ENCODE assay signal across 8 mouse cellular contexts in genomic region chr11:20231128-20231878, GRCm38 (mm10). TPM values are rescaled to one million over a fixed set of nuclear protein-coding genes. Genes with fewer than 3 reads are reported as not detected.
DNase-seq lines count a peak whose midpoint lies in the region; ATAC-seq and TF ChIP-seq lines count a peak whose summit lies in the region.

No protein-coding gene starts in this region.

- intact Hi-C loops in left cerebral cortex, postnatal 10 days (cut with DNase I): no loop called here

- DNase-seq in left cerebral cortex, postnatal 10 days (ENCODE audit: extremely low spot score in 1 of 2, low spot score in 2 of 2): peak; percentile 32 to 74
- DNase-seq in left cerebral cortex, adult 18-20 months (ENCODE audit: low spot score in 2 of 2): no peak
- peak; percentile 58 to 80 for DNase-seq in kidney, postnatal 36 days
- no peak for DNase-seq in ovary, adult 18-20 months (ENCODE audit: low spot score)
- no peak for DNase-seq in retina, embryonic 14.5 days (ENCODE audit: low spot score)

- H3K4me2 ChIP-seq in heart, embryonic 15.5 days: no peak overlapping the region
- no peak overlapping the region for H3K4me2 ChIP-seq in midbrain, embryonic 12.5 days (replicated peaks)

- TF ChIP-seq CTCF in cortical plate, adult 2 months (IDR thresholded peaks at IDR 0.05; ENCODE audit: extremely low read depth, insufficient read depth, low read length): 0 out of 2 replicates have a peak, but pooled peaks have one; percentile 8

- 48% methylated on average over 8 of the region's 8 CpGs for WGBS in heart, embryonic 15.5 days
- 37% methylated on average over 8 of the region's 8 CpGs for WGBS in midbrain, embryonic 12.5 days

- peak; percentile 85 for ATAC-seq in heart, embryonic 15.5 days (replicated peaks; ENCODE audit: insufficient number of reproducible peaks, insufficient read depth, low FRiP score, low read depth)
- ATAC-seq in midbrain, embryonic 12.5 days (ENCODE audit: low FRiP score, low read depth): peak; percentile 53

- H3K9me3 ChIP-seq in heart, embryonic 15.5 days (replicated peaks): no peaks in the 10 kb centered on the region
- H3K9me3 ChIP-seq in midbrain, embryonic 12.5 days: no peaks in the 10 kb centered on the region

- no peak overlapping the region for H3K4me3 ChIP-seq in cortical plate, adult 2 months (ENCODE audit: insufficient read depth, low read length)
- no peak overlapping the region for H3K4me3 ChIP-seq in heart, embryonic 15.5 days
- H3K4me3 ChIP-seq in midbrain, embryonic 12.5 days: no peak overlapping the region

- H3K9ac ChIP-seq in heart, embryonic 15.5 days: no peak overlapping the region
- no peak overlapping the region for H3K9ac ChIP-seq in midbrain, embryonic 12.5 days (replicated peaks)

- TF ChIP-seq POLR2A in cortical plate, adult 2 months (IDR thresholded peaks at IDR 0.05; ENCODE audit: extremely low read depth, insufficient read depth, low read length): no peak

- no peaks in the 10 kb centered on the region for H3K27me3 ChIP-seq in heart, embryonic 15.5 days
- no peaks in the 10 kb centered on the region for H3K27me3 ChIP-seq in midbrain, embryonic 12.5 days

- peak overlapping the region; percentile 83; the same call in 1 of the 2 replicates for H3K27ac ChIP-seq in cortical plate, adult 2 months (ENCODE audit: insufficient read depth, low read length)
- peak overlapping the region; percentile 84 for H3K27ac ChIP-seq in heart, embryonic 15.5 days
- H3K27ac ChIP-seq in midbrain, embryonic 12.5 days (replicated peaks): peak overlapping the region; percentile 76

- H3K4me1 ChIP-seq in cortical plate, adult 2 months (ENCODE audit: control insufficient read depth, insufficient read depth, low read length): no peaks in the 10 kb centered on the region
- H3K4me1 ChIP-seq in heart, embryonic 15.5 days (replicated peaks): peaks cover 11% of the 10 kb centered on the region; the same call in 1 of the 2 replicates
- H3K4me1 ChIP-seq in midbrain, embryonic 12.5 days: peaks cover 6% of the 10 kb centered on the region

- peaks cover 71% of the 10 kb centered on the region for H3K36me3 ChIP-seq in heart, embryonic 15.5 days
- H3K36me3 ChIP-seq in midbrain, embryonic 12.5 days: peaks cover 85% of the 10 kb centered on the region

RNA-seq across cellular contexts. Expression of gene Cep68, which starts 17.9 kb away (rescaled TPM):
- total RNA-seq in left cerebral cortex, postnatal 10 days (2021): 10 to 100 TPM; 32.0 to 32.7 TPM
- 10 to 100 TPM; 30.7 to 30.9 TPM for total RNA-seq in left cerebral cortex, adult 18-20 months (2021)
- polyA plus RNA-seq in cortical plate, adult 2 months (2012; rRNA removed): 17.3 and 17.8 TPM in 2 replicates
- polyA plus RNA-seq in heart, embryonic 15.5 days (2015; fragmentation: Nextera tagmentation; extraction: Ambion mirVana): 25.7 and 31.9 TPM in 2 replicates
- 35.9 and 37.3 TPM in 2 replicates for polyA plus RNA-seq in midbrain, embryonic 12.5 days (2016; fragmentation: Nextera tagmentation; extraction: Ambion mirVana)

RNA-seq across cellular contexts. Expression of gene Rab1a, which starts 30.1 kb away (rescaled TPM):
- total RNA-seq in left cerebral cortex, postnatal 10 days (2021): 100 to 1,000 TPM; 223 to 228 TPM
- total RNA-seq in left cerebral cortex, adult 18-20 months (2021): 100 to 1,000 TPM; 189 to 193 TPM
- polyA plus RNA-seq in cortical plate, adult 2 months (2012; rRNA removed): 189 and 195 TPM in 2 replicates
- polyA plus RNA-seq in heart, embryonic 15.5 days (2015; fragmentation: Nextera tagmentation; extraction: Ambion mirVana): 191 and 212 TPM in 2 replicates
- polyA plus RNA-seq in midbrain, embryonic 12.5 days (2016; fragmentation: Nextera tagmentation; extraction: Ambion mirVana): 269 and 275 TPM in 2 replicates

Comparison
In these comparisons a context has a peak if more than half of its experiments do, and no peak if none do; other contexts are left out.
1. DNase-seq: peak in left cerebral cortex, postnatal 10 days (2 of 2) and kidney, postnatal 36 days (2 of 2); none in left cerebral cortex, adult 18-20 months (0 of 2), ovary, adult 18-20 months (single experiment) and retina, embryonic 14.5 days (single experiment).
2. Peak in every context shown above with its lines, with median percentiles within 50 percentile points of each other: H3K27ac ChIP-seq.